Mouse (Mus musculus): ENCODE data around the gene Crhr1.
A peak's percentile ranks its signal among the peaks of the same experiment; 100 is the strongest.
"Not testable (repeated sequence)": the region's sequence is repeated elsewhere in the genome, so short reads cannot be mapped to it uniquely, and the experiment has no call there.

Gene Crhr1

GRCm38 (mm10) chr11:104195791-104196190 is 63.1 kb downstream of the Crhr1 start:
- DNase-seq (ENCODE audit: low read depth), result peak; percentile 70

DNA sequence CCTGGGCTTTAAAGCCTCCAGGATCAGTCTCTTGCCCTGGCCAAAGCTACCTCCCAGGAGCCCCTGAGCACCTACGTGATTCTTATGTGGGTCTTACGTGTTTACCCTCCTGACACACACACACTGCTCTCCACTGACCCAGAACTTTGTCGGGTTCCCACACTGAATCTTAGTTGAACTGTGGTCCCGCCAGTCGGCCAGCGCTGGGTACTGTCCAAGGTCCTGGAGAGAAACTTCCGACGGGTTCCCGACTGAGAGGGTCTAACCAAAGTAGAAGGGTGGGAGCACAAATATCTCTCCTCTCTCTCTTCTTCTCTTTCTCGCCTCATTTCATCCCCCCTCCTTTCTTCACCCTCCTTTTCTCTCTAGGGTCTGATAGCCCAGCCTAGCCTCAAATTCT is 65.2 kb downstream of the Crhr1 start:
- no peak for DNase-seq (ENCODE audit: low read depth)

GRCm38 (mm10) chr11:104203271-104203670 is 70.6 kb downstream of the Crhr1 start:
- no peak for DNase-seq (ENCODE audit: low read depth)

GRCm38 (mm10) chr11:104206573-104206972 is 73.9 kb downstream of the Crhr1 start:
- DNase-seq (ENCODE audit: low read depth), result no peak

- no peak for DNase-seq (ENCODE audit: low read depth)
Measured at GRCm38 (mm10) chr11:104209041-104209440, 76.4 kb downstream of the Crhr1 start.

GRCm38 (mm10) chr11:104211251-104211650 is 78.6 kb downstream of the Crhr1 start:
- DNase-seq (ENCODE audit: low read depth), result no peak

- not testable (repeated sequence) for DNase-seq (ENCODE audit: low read depth)
Measured at GRCm38 (mm10) chr11:104214128-104214527, 81.5 kb downstream of the Crhr1 start.

GRCm38 (mm10) chr11:104218075-104218474 is 85.4 kb downstream of the Crhr1 start:
- DNase-seq (ENCODE audit: low read depth), result no peak

DNA sequence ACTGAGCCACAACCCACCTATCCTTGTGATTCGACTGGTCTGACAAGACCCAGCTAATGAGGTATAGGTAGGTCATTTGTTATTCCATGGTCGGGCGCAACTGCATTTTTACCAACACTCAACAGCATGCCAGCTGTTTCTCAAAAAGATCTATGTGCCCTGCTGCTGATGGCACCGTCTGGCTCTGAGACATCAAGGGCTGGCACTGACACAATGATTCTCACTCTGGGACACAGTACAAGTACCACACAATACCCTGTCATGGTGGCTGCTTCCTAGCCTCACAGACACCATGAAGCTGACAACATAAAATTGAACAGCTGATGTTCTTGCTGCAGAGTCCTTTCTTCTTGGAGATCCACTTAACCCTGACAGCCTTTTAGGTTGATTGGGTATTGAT is 87.6 kb downstream of the Crhr1 start:
- DNase-seq (ENCODE audit: low read depth), result no peak

DNA sequence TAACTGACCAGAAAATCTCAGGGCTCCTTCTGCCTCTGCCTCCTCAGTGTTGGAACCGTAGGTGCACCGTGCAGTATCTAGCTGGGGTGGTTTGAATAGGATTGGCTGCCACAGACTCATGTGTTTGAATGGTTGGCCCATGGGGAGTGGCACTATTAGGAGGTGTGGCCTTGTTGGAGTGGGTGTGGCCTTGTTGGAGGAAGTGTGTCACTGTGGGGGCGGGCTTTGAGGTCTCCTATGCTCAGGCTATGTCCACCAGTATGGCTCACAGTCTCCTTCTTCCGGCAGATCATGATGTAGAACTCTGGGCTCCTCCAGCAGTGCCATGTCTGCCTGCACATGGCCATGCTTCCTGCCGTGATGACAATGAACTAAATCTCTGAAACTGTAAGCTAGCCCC is 89.1 kb downstream of the Crhr1 start:
- no peak for DNase-seq (ENCODE audit: low read depth)

- DNase-seq (ENCODE audit: low read depth), result no peak
Measured at GRCm38 (mm10) chr11:104223301-104223700, 90.6 kb downstream of the Crhr1 start.

Data from naive thymus-derived CD4-positive, alpha-beta T cell, adult 2 months (primary cell).